ENCODE assay signal across 12 mouse cellular contexts in the genomic region with DNA sequence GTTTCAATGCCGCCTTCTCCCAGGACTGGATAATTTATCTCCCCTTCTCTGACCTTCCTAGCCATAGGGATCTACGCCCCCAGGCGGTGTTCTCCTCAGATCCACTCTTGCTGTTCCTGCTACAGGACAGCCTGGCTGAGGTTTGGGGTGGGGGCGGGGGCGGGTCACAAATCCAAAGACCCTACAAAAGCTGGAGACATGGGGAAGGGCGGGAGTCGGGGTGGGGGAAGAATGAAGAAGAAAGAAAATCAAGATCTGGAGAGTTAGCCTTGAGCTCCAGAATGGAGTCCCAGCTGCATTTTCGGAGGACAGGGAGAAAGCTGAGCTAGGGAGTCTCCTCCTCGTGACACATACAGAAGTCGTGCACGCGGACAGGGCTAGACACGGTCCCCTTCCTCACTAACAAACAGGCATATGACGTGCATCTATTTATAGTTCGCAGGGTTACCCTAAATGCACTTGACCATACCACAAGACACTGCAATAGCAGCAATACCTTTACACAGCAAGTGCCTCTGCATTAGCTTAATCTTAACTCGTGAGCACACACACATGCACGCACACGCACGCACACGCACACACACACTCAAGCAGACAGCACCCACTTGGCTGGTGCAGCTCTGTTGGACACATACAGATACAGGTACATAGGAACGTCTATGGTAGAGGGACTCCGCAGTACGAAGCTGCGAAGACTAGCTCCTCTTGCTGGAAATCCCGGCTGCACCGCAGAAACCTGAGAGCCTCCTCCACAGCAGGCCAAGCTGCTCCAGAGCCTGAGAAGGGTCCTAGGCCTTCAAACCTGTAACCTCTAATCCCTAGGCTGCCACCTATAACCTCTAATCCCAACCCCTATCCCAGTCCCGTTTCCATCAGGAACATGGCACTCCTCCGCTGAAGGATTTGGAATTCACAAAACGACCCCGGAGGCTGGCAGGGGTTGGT. TPM values are rescaled to one million over a fixed set of nuclear protein-coding genes. Genes with fewer than 3 reads are reported as not detected.
A peak's percentile ranks its signal among the peaks of the same experiment; 100 is the strongest.
DNase-seq lines count a peak whose midpoint lies in the region; ATAC-seq and TF ChIP-seq lines count a peak whose summit lies in the region.
"Had no signal": no experiment of that assay in that cellular context is flagged by ENCODE, and none has a peak within 500 bp of the region (broad histone marks: within the 10 kb centered on the region; RNA-seq: fewer than 3 reads in every experiment).

No protein-coding gene starts in this region.

- ATAC-seq in midbrain, embryonic 16.5 days, result no peak
- ATAC-seq: activated CD4-positive, CD25-positive, alpha-beta regulatory T cell, adult 4 months had no signal

- peak overlapping the region; percentile 77 for H3K9ac ChIP-seq in midbrain, embryonic 16.5 days (ENCODE audit: low read depth, low read length)

- no peak overlapping the region for H3K27ac ChIP-seq in cerebellum, adult 2 months (ENCODE audit: insufficient read depth, low read length)
- peak overlapping the region; percentile 74; the same call in 1 of the 2 replicates for H3K27ac ChIP-seq in hindbrain, embryonic 10.5 days
- H3K27ac ChIP-seq in midbrain, embryonic 16.5 days (ENCODE audit: low read length), result peak overlapping the region; percentile 91

- H3K36me3 ChIP-seq in hindbrain, embryonic 10.5 days, result no peaks in the 10 kb centered on the region
- H3K36me3 ChIP-seq in midbrain, embryonic 16.5 days (ENCODE audit: control insufficient read depth, insufficient read depth, low read length), result no peaks in the 10 kb centered on the region

- H3K4me2 ChIP-seq in midbrain, embryonic 16.5 days (ENCODE audit: low read length), result peak overlapping the region; percentile 54

- H3K4me3 ChIP-seq in cerebellum, adult 2 months (replicated peaks; ENCODE audit: insufficient read depth, low read depth, low read length), result peak overlapping the region; percentile 27
- H3K4me3 ChIP-seq in hindbrain, embryonic 10.5 days, result peak overlapping the region; percentile 47
- H3K4me3 ChIP-seq in midbrain, embryonic 16.5 days (ENCODE audit: low read depth, low read length), result peak overlapping the region; percentile 53

- H3K27me3 ChIP-seq in cerebellum, adult 2 months (ENCODE audit: control insufficient read depth, insufficient read depth, low read length), result peaks cover 7% of the 10 kb centered on the region; the same call in 1 of the 2 replicates
- peaks cover 100% of the 10 kb centered on the region for H3K27me3 ChIP-seq in hindbrain, embryonic 10.5 days (ENCODE audit: insufficient read depth, poor library complexity, severe bottlenecking)
- peaks cover 28% of the 10 kb centered on the region for H3K27me3 ChIP-seq in midbrain, embryonic 16.5 days (ENCODE audit: control insufficient read depth, insufficient read depth, low read depth, low read length)

- DNase-seq in cerebellum, adult 2 months, result peak in 1 of 2 experiments; percentile 64
- DNase-seq in cerebellum, adult 11-12 months, result no peak
- DNase-seq in CD4-positive helper T cell, adult 2 months (ENCODE audit: low read depth, low spot score), result peak; percentile 18
- peak; percentile 63 for DNase-seq in hindbrain, embryonic 10.5 days (ENCODE audit: low spot score)
- DNase-seq in gastrocnemius, adult 8-10 months (ENCODE audit: low spot score in 2 of 2), result no peak
- no peak for DNase-seq in natural killer cell, adult 2 months (ENCODE audit: low spot score in 2 of 2)
- no peak for DNase-seq in gastrocnemius, adult 18-20 months (ENCODE audit: low spot score)

- no peak for TF ChIP-seq CTCF in cerebellum, adult 2 months (IDR thresholded peaks at IDR 0.05; ENCODE audit: borderline replicate concordance, insufficient read depth, low read depth, low read length)

- no peak for TF ChIP-seq POLR2A in cerebellum, adult 2 months (IDR thresholded peaks at IDR 0.05; ENCODE audit: borderline replicate concordance, insufficient read depth, low read length)

- 3% methylated on average over 30 of the region's 30 CpGs for WGBS in cerebellum, adult 2 months
- 2% methylated on average over 30 of the region's 30 CpGs for WGBS in hindbrain, embryonic 10.5 days
- 2% methylated on average over 30 of the region's 30 CpGs for WGBS in midbrain, embryonic 16.5 days

- no peaks in the 10 kb centered on the region for H3K9me3 ChIP-seq in hindbrain, embryonic 10.5 days
- H3K9me3 ChIP-seq in midbrain, embryonic 16.5 days (replicated peaks; ENCODE audit: control insufficient read depth, low read length, poor library complexity, severe bottlenecking), result no peaks in the 10 kb centered on the region

- no peaks in the 10 kb centered on the region for H3K4me1 ChIP-seq in cerebellum, adult 2 months (ENCODE audit: control insufficient read depth, insufficient read depth, low read length)
- H3K4me1 ChIP-seq in hindbrain, embryonic 10.5 days (replicated peaks), result peaks cover 66% of the 10 kb centered on the region
- no peaks in the 10 kb centered on the region; the same call in 1 of the 2 replicates for H3K4me1 ChIP-seq in midbrain, embryonic 16.5 days (ENCODE audit: control insufficient read depth, insufficient read depth, low read length)

RNA-seq across cellular contexts. Expression of gene Slc32a1, which starts 1.4 kb away (rescaled TPM):
- polyA plus RNA-seq in cerebellum, adult 2 months (2012; rRNA removed), result 218 TPM in 2 replicates
- polyA plus RNA-seq in hindbrain, embryonic 10.5 days (2016; fragmentation: Nextera tagmentation; extraction: Ambion mirVana), result 0.35 and 1.4 TPM in 2 replicates
- polyA plus RNA-seq in midbrain, embryonic 16.5 days (2015; fragmentation: Nextera tagmentation; extraction: Ambion mirVana), result 8.2 and 8.6 TPM in 2 replicates
- total RNA-seq in gastrocnemius, adult 8-10 months (2022), result not detected
- not detected for total RNA-seq in gastrocnemius, adult 18-20 months (2021)
- total RNA-seq: gastrocnemius, postnatal 36 days had no signal
- polyA plus RNA-seq: activated CD4-positive, CD25-positive, alpha-beta regulatory T cell, adult 4 months; liver, embryonic 16.5 days; thymus, postnatal 0 days had no signal

RNA-seq across cellular contexts. Expression of gene Actr5, which starts 12.7 kb away (rescaled TPM):
- polyA plus RNA-seq in cerebellum, adult 2 months (2012; rRNA removed), result 7.2 and 7.5 TPM in 2 replicates
- 14.7 and 16.4 TPM in 2 replicates for polyA plus RNA-seq in hindbrain, embryonic 10.5 days (2016; fragmentation: Nextera tagmentation; extraction: Ambion mirVana)
- polyA plus RNA-seq in midbrain, embryonic 16.5 days (2015; fragmentation: Nextera tagmentation; extraction: Ambion mirVana), result 8.9 and 9.5 TPM in 2 replicates
- total RNA-seq in gastrocnemius, adult 8-10 months (2022), result 1 to 10 TPM; 2.3 to 3.8 (median 3.2) TPM
- 1 to 10 TPM; 3.8 to 4.0 TPM for total RNA-seq in gastrocnemius, adult 18-20 months (2021)

RNA-seq across cellular contexts. Expression of gene Ppp1r16b, which starts 53.2 kb away (rescaled TPM):
- polyA plus RNA-seq in cerebellum, adult 2 months (2012; rRNA removed), result 59.8 and 65.2 TPM in 2 replicates
- polyA plus RNA-seq in hindbrain, embryonic 10.5 days (2016; fragmentation: Nextera tagmentation; extraction: Ambion mirVana), result 3.0 and 3.5 TPM in 2 replicates
- 22.0 and 27.7 TPM in 2 replicates for polyA plus RNA-seq in midbrain, embryonic 16.5 days (2015; fragmentation: Nextera tagmentation; extraction: Ambion mirVana)
- total RNA-seq in gastrocnemius, adult 8-10 months (2022), result 1 to 10 TPM; 2.4 to 3.0 (median 2.7) TPM
- total RNA-seq in gastrocnemius, adult 18-20 months (2021), result 1 to 10 TPM; 2.3 to 4.4 TPM

Comparison
In these comparisons a context has a peak if more than half of its experiments do, and no peak if none do; other contexts are left out.
1. DNase-seq: peak in CD4-positive helper T cell, adult 2 months (single experiment) and hindbrain, embryonic 10.5 days (single experiment); none in cerebellum, adult 11-12 months (single experiment), gastrocnemius, adult 8-10 months (0 of 2), natural killer cell, adult 2 months (0 of 2) and gastrocnemius, adult 18-20 months (single experiment).
2. RNA of gene Slc32a1, which starts 1.4 kb away (polyA plus RNA-seq): 218 TPM in cerebellum, adult 2 months; 8.2 to 8.6 TPM in midbrain, embryonic 16.5 days and 0.35 to 1.4 TPM in hindbrain, embryonic 10.5 days; every median in the first group is over 10 times any median in the second.
3. Peak in every context shown above with its lines, with median percentiles within 50 percentile points of each other: H3K4me3 ChIP-seq.